In the genomic region with DNA sequence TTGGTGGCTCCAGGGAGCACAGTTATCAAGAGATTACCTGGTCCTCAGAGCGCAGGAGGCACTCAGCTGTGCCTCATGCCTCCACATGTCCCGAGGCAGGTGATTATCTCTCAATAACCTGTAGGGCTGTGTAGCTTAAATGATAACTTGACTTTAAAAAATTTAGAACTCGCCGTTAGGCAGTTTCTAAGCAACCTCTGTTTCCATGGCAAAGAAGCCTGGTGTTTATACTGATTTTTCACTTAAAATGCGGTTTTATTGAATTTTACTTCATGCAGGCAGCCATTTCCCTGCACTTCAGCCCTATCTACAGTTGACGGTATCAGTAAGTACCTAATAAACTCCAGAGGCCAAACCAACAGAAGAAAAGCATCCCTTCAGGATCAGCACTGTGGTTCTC, we compare ENCODE assay signal across 17 mouse cellular contexts. TPM values are rescaled to one million over a fixed set of nuclear protein-coding genes. Genes with fewer than 3 reads are reported as not detected.
A peak's percentile ranks its signal among the peaks of the same experiment; 100 is the strongest.
DNase-seq lines count a peak whose midpoint lies in the region; ATAC-seq and TF ChIP-seq lines count a peak whose summit lies in the region.
"Had no signal": no experiment of that assay in that cellular context is flagged by ENCODE, and none has a peak within 500 bp of the region (broad histone marks: within the 10 kb centered on the region; RNA-seq: fewer than 3 reads in every experiment).

No protein-coding gene starts in this region.

- peak overlapping the region; percentile 90 for H3K27ac ChIP-seq in layer of hippocampus, adult 2 months
- H3K27ac ChIP-seq in hindbrain, embryonic 12.5 days = peak overlapping the region; percentile 35; the same call in 1 of the 2 replicates
- peak overlapping the region; percentile 71 for H3K27ac ChIP-seq in midbrain, embryonic 16.5 days (ENCODE audit: low read length)
- H3K27ac ChIP-seq: embryonic facial prominence, embryonic 10.5 days; limb, embryonic 15.5 days; liver, embryonic 15.5 days; neural tube, embryonic 12.5 days; stomach, postnatal 0 days had no signal

- peak in 1 of 2 experiments; percentile 37 for DNase-seq in layer of hippocampus, adult 2 months (ENCODE audit: low spot score in 2 of 2)
- DNase-seq in layer of hippocampus, adult 11-12 months (ENCODE audit: low spot score) = no peak
- DNase-seq in brain, embryonic 14.5 days (ENCODE audit: low read depth) = peak; percentile 39
- DNase-seq in lung, postnatal 10 days = no peak
- DNase-seq in adrenal gland, postnatal 36 days = no peak
- DNase-seq: adrenal gland, adult 8-10 months; kidney, adult 9 months; kidney, postnatal 36 days; right cerebral cortex, adult 18-20 months had no signal

- no peak overlapping the region for H3K9ac ChIP-seq in hindbrain, embryonic 12.5 days
- no peak overlapping the region for H3K9ac ChIP-seq in midbrain, embryonic 16.5 days (ENCODE audit: low read depth, low read length)
- H3K9ac ChIP-seq: heart, embryonic 13.5 days; limb, embryonic 15.5 days; liver, embryonic 15.5 days; neural tube, embryonic 12.5 days had no signal

- TF ChIP-seq CTCF in layer of hippocampus, adult 2 months (conservative IDR thresholded peaks at IDR 0.05) = no peak
- TF ChIP-seq CTCF in brain, embryonic 14.5 days (IDR thresholded peaks at IDR 0.05; ENCODE audit: borderline replicate concordance, extremely low read depth, insufficient read depth, insufficient read length) = no peak

- no peak for TF ChIP-seq POLR2A in brain, embryonic 14.5 days (IDR thresholded peaks at IDR 0.05; ENCODE audit: borderline replicate concordance, extremely low read depth, insufficient read depth, insufficient read length, poor library complexity, severe bottlenecking)

- H3K4me3 ChIP-seq in layer of hippocampus, adult 2 months = no peak overlapping the region
- no peak overlapping the region for H3K4me3 ChIP-seq in hindbrain, embryonic 12.5 days
- H3K4me3 ChIP-seq in midbrain, embryonic 16.5 days (ENCODE audit: low read depth, low read length) = no peak overlapping the region
- H3K4me3 ChIP-seq: embryonic facial prominence, embryonic 10.5 days; heart, embryonic 13.5 days; limb, embryonic 15.5 days; liver, embryonic 15.5 days; neural tube, embryonic 12.5 days had no signal

- peaks cover 8% of the 10 kb centered on the region; the same call in 1 of the 2 replicates for H3K36me3 ChIP-seq in hindbrain, embryonic 12.5 days
- no peaks in the 10 kb centered on the region for H3K36me3 ChIP-seq in midbrain, embryonic 16.5 days (ENCODE audit: control insufficient read depth, insufficient read depth, low read length)

- no peaks in the 10 kb centered on the region for H3K9me3 ChIP-seq in hindbrain, embryonic 12.5 days (replicated peaks)
- no peaks in the 10 kb centered on the region for H3K9me3 ChIP-seq in midbrain, embryonic 16.5 days (replicated peaks; ENCODE audit: control insufficient read depth, low read length, poor library complexity, severe bottlenecking)
- H3K9me3 ChIP-seq: embryonic facial prominence, embryonic 10.5 days; heart, embryonic 13.5 days; limb, embryonic 15.5 days; liver, embryonic 15.5 days; neural tube, embryonic 12.5 days had no signal

- no peak overlapping the region for H3K4me2 ChIP-seq in hindbrain, embryonic 12.5 days (replicated peaks)
- no peak overlapping the region for H3K4me2 ChIP-seq in midbrain, embryonic 16.5 days (ENCODE audit: low read length)
- H3K4me2 ChIP-seq: limb, embryonic 15.5 days; liver, embryonic 15.5 days; neural tube, embryonic 12.5 days had no signal

- WGBS in hindbrain, embryonic 12.5 days = 86% methylated on average over 6 of the region's 6 CpGs
- 64% methylated on average over 6 of the region's 6 CpGs for WGBS in midbrain, embryonic 16.5 days

- peaks cover 18% of the 10 kb centered on the region for H3K4me1 ChIP-seq in hindbrain, embryonic 12.5 days
- H3K4me1 ChIP-seq in midbrain, embryonic 16.5 days (ENCODE audit: control insufficient read depth, insufficient read depth, low read length) = peaks cover 45% of the 10 kb centered on the region
- H3K4me1 ChIP-seq: limb, embryonic 15.5 days had no signal

- H3K27me3 ChIP-seq in hindbrain, embryonic 12.5 days = no peaks in the 10 kb centered on the region
- no peaks in the 10 kb centered on the region for H3K27me3 ChIP-seq in midbrain, embryonic 16.5 days (ENCODE audit: control insufficient read depth, insufficient read depth, low read depth, low read length)
- H3K27me3 ChIP-seq: heart, embryonic 13.5 days; limb, embryonic 15.5 days; liver, embryonic 15.5 days; neural tube, embryonic 12.5 days had no signal

- ATAC-seq in hindbrain, embryonic 12.5 days (ENCODE audit: low FRiP score) = no peak
- ATAC-seq in midbrain, embryonic 16.5 days = no peak

RNA-seq across cellular contexts. Expression of a gene that starts 42.0 kb away (rescaled TPM):
- 10 to 100 TPM; 21.1 to 23.6 TPM for total RNA-seq in layer of hippocampus, adult 2 months (2021)
- 21.4 and 22.3 TPM in 2 replicates for polyA plus RNA-seq in brain, embryonic 14.5 days (2012; rRNA removed)
- 25.6 and 25.8 TPM in 2 replicates for polyA plus RNA-seq in hindbrain, embryonic 12.5 days (2016; fragmentation: Nextera tagmentation; extraction: Ambion mirVana)
- 17.2 and 20.2 TPM in 2 replicates for polyA plus RNA-seq in midbrain, embryonic 16.5 days (2015; fragmentation: Nextera tagmentation; extraction: Ambion mirVana)
- total RNA-seq in adrenal gland, postnatal 36 days (2021) = 10 to 100 TPM; 19.8 to 23.1 TPM

RNA-seq across cellular contexts. Expression of a gene that starts 42.1 kb away (rescaled TPM):
- 10 to 100 TPM; 48.9 to 57.2 TPM for total RNA-seq in layer of hippocampus, adult 2 months (2021)
- polyA plus RNA-seq in brain, embryonic 14.5 days (2012; rRNA removed) = 25.8 and 27.9 TPM in 2 replicates
- polyA plus RNA-seq in hindbrain, embryonic 12.5 days (2016; fragmentation: Nextera tagmentation; extraction: Ambion mirVana) = 46.2 and 56.2 TPM in 2 replicates
- 30.7 and 34.1 TPM in 2 replicates for polyA plus RNA-seq in midbrain, embryonic 16.5 days (2015; fragmentation: Nextera tagmentation; extraction: Ambion mirVana)
- 10 to 100 TPM; 29.2 to 37.1 TPM for total RNA-seq in adrenal gland, postnatal 36 days (2021)

Comparison
In these comparisons a context has a peak if more than half of its experiments do, and no peak if none do; other contexts are left out.
1. H3K27ac ChIP-seq: peak in every context shown above with its lines; median percentile 90 in layer of hippocampus, adult 2 months; 71 in midbrain, embryonic 16.5 days; 35 in hindbrain, embryonic 12.5 days.